Mouse (Mus musculus): ENCODE data around the gene Epop. TPM values are rescaled to one million over a fixed set of nuclear protein-coding genes. Genes with fewer than 3 reads are reported as not detected.
"Not testable (repeated sequence)": the region's sequence is repeated elsewhere in the genome, so short reads cannot be mapped to it uniquely, and the experiment has no call there.

The Epop gene
- total and polyA plus RNA-seq, 3 experiments = 0.61 to 2.6 (median 1.4) TPM

- peak in 1 of 2 experiments; percentile 55 for DNase-seq
- TF ChIP-seq EP300 (IDR thresholded peaks at IDR 0.05; ENCODE audit: insufficient read depth, low read depth, low read length) (no peak), CTCF (IDR thresholded peaks at IDR 0.05) (no peak), POLR2A (IDR thresholded peaks at IDR 0.05; ENCODE audit: insufficient read depth, low read depth, low read length) (no peak)
- peak overlapping the region; percentile 74 for H3K4me3 ChIP-seq
- no peaks in the 10 kb centered on the region; the same call in 1 of the 2 replicates for H3K79me2 ChIP-seq (replicated peaks; ENCODE audit: control insufficient read depth, insufficient read depth, low read length)
- H3K4me1 ChIP-seq (ENCODE audit: control insufficient read depth, insufficient read depth, low read length) = peaks cover 10% of the 10 kb centered on the region
- peak overlapping the region; percentile 98 for H3K9ac ChIP-seq (ENCODE audit: low read depth, low read length)
- no peaks in the 10 kb centered on the region for H3K27me3 ChIP-seq (ENCODE audit: control insufficient read depth, insufficient read depth, low read length)
- WGBS = 6% methylated on average over 13 of the region's 13 CpGs
- no peaks in the 10 kb centered on the region for H3K36me3 ChIP-seq (ENCODE audit: control insufficient read depth, insufficient read depth, low read length)
- intact Hi-C loops (cut with DNase I) = no loop called here
- H3K27ac ChIP-seq = peak overlapping the region; percentile 95
Observed at GRCm38 (mm10) chr11:97659267-97659989, 29.9 kb upstream of the Epop start.

GRCm38 (mm10) chr11:97658751-97659266 is 29.3 kb upstream of the Epop start:
- Histone ChIP-seq H3K79me2 (replicated peaks; ENCODE audit: control insufficient read depth, insufficient read depth, low read length) (no peaks in the 10 kb centered on the region), H3K4me1 (ENCODE audit: control insufficient read depth, insufficient read depth, low read length) (peaks cover 10% of the 10 kb centered on the region), H3K36me3 (ENCODE audit: control insufficient read depth, insufficient read depth, low read length) (no peaks in the 10 kb centered on the region), H3K9ac (ENCODE audit: low read depth, low read length) (peak overlapping the region; percentile 98; the same call in 1 of the 2 replicates), H3K27me3 (ENCODE audit: control insufficient read depth, insufficient read depth, low read length) (no peaks in the 10 kb centered on the region), H3K27ac (no peak overlapping the region; the same call in 1 of the 2 replicates), H3K4me3 (peak overlapping the region; percentile 74; the same call in 1 of the 2 replicates)
- no peak for TF ChIP-seq EP300 (IDR thresholded peaks at IDR 0.05; ENCODE audit: insufficient read depth, low read depth, low read length)
- no peak for TF ChIP-seq CTCF (IDR thresholded peaks at IDR 0.05)
- no peak for TF ChIP-seq POLR2A (IDR thresholded peaks at IDR 0.05; ENCODE audit: insufficient read depth, low read depth, low read length)
- intact Hi-C loops (cut with DNase I) = no loop called here
- DNase-seq = no peak
- 50% methylated on average over 11 of the region's 11 CpGs for WGBS

GRCm38 (mm10) chr11:97657967-97658366 is 28.5 kb upstream of the Epop start:
- DNase-seq; H3K4me1 ChIP-seq (ENCODE audit: control insufficient read depth, insufficient read depth, low read length): not testable (repeated sequence)

GRCm38 (mm10) chr11:97657184-97657945 is 27.9 kb upstream of the Epop start:
- Histone ChIP-seq H3K9ac (ENCODE audit: low read depth, low read length) (no peak overlapping the region), H3K36me3 (ENCODE audit: control insufficient read depth, insufficient read depth, low read length) (no peaks in the 10 kb centered on the region), H3K27me3 (ENCODE audit: control insufficient read depth, insufficient read depth, low read length) (no peaks in the 10 kb centered on the region), H3K27ac (no peak overlapping the region), H3K4me1 (ENCODE audit: control insufficient read depth, insufficient read depth, low read length) (peaks cover 10% of the 10 kb centered on the region), H3K4me3 (no peak overlapping the region), H3K79me2 (replicated peaks; ENCODE audit: control insufficient read depth, insufficient read depth, low read length) (no peaks in the 10 kb centered on the region)
- no peak for DNase-seq
- TF ChIP-seq EP300 (IDR thresholded peaks at IDR 0.05; ENCODE audit: insufficient read depth, low read depth, low read length) (no peak), CTCF (IDR thresholded peaks at IDR 0.05) (no peak), POLR2A (IDR thresholded peaks at IDR 0.05; ENCODE audit: insufficient read depth, low read depth, low read length) (no peak)
- intact Hi-C loops (cut with DNase I) = no loop called here
- 49% methylated on average over 5 of the region's 6 CpGs for WGBS

More at GRCm38 (mm10) chr11:97657967-97658366, 28.5 kb upstream of the Epop start:
- H3K27me3 ChIP-seq (ENCODE audit: control insufficient read depth, insufficient read depth, low read length); H3K4me3 ChIP-seq; H3K79me2 ChIP-seq (replicated peaks; ENCODE audit: control insufficient read depth, insufficient read depth, low read length); intact Hi-C loops (cut with DNase I); H3K36me3 ChIP-seq (ENCODE audit: control insufficient read depth, insufficient read depth, low read length); H3K27ac ChIP-seq; H3K9ac ChIP-seq (ENCODE audit: low read depth, low read length): not testable (repeated sequence)
- WGBS = 95% methylated on average over 6 of the region's 6 CpGs

GRCm38 (mm10) chr11:97656269-97656971 is 26.9 kb upstream of the Epop start:
- 85% methylated on average over 14 of the region's 14 CpGs for WGBS
- Histone ChIP-seq H3K9ac (ENCODE audit: low read depth, low read length) (no peak overlapping the region), H3K27me3 (ENCODE audit: control insufficient read depth, insufficient read depth, low read length) (no peaks in the 10 kb centered on the region), H3K79me2 (replicated peaks; ENCODE audit: control insufficient read depth, insufficient read depth, low read length) (no peaks in the 10 kb centered on the region), H3K4me1 (ENCODE audit: control insufficient read depth, insufficient read depth, low read length) (peaks cover 7% of the 10 kb centered on the region), H3K27ac (no peak overlapping the region), H3K36me3 (ENCODE audit: control insufficient read depth, insufficient read depth, low read length) (no peaks in the 10 kb centered on the region), H3K4me3 (no peak overlapping the region)
- DNase-seq = no peak
- TF ChIP-seq CTCF (IDR thresholded peaks at IDR 0.05) (no peak), EP300 (IDR thresholded peaks at IDR 0.05; ENCODE audit: insufficient read depth, low read depth, low read length) (no peak), POLR2A (IDR thresholded peaks at IDR 0.05; ENCODE audit: insufficient read depth, low read depth, low read length) (no peak)
- intact Hi-C loops (cut with DNase I) = no loop called here

Data from heart, adult 2 months (tissue).